Comparison of ENCODE assay signal across 13 mouse cellular contexts in the genomic region with DNA sequence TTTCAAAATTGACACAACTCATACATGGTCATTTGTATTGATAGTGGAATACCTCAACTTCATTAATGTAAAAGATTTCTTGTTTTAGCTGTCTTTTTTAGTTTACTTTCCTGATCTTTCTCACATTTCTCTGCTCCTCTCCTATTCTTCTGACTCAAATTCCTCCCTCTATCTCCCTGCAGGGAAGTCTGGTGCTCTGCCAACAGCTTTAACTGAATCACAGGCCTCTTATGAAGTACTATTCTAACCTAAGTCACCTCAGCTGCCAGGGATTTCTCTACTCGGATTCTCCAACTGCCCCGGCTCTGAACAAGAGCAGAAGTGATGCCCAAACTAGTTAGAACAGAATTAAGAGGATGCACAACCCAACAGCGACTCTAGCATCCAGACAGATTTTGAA.
"Had no signal": no experiment of that assay in that cellular context is flagged by ENCODE, and none has a peak within 500 bp of the region (broad histone marks: within the 10 kb centered on the region; RNA-seq: fewer than 3 reads in every experiment).

No protein-coding gene starts in this region.

- H3K9ac ChIP-seq: limb, embryonic 13.5 days; liver, embryonic 15.5 days; lung, embryonic 15.5 days; midbrain, embryonic 12.5 days had no signal

- DNase-seq: kidney, adult 18-20 months; kidney, postnatal 10 days; kidney, postnatal 4 days; lung, postnatal 14 days; thymus, adult 18-20 months; thymus, postnatal 14 days had no signal

- H3K27ac ChIP-seq: layer of hippocampus, adult 2 months; limb, embryonic 13.5 days; liver, embryonic 15.5 days; lung, embryonic 15.5 days; midbrain, embryonic 12.5 days; stomach, postnatal 0 days had no signal

- H3K27me3 ChIP-seq: limb, embryonic 13.5 days; liver, embryonic 15.5 days; lung, embryonic 15.5 days; midbrain, embryonic 12.5 days had no signal

- H3K36me3 ChIP-seq: limb, embryonic 13.5 days; liver, embryonic 15.5 days; lung, embryonic 15.5 days; midbrain, embryonic 12.5 days had no signal

- H3K4me2 ChIP-seq: limb, embryonic 13.5 days; liver, embryonic 11.5 days; liver, embryonic 15.5 days; lung, embryonic 15.5 days; midbrain, embryonic 12.5 days had no signal

- H3K4me1 ChIP-seq: limb, embryonic 13.5 days; liver, embryonic 15.5 days; lung, embryonic 15.5 days; midbrain, embryonic 12.5 days had no signal

- H3K9me3 ChIP-seq: limb, embryonic 13.5 days; liver, embryonic 15.5 days; lung, embryonic 15.5 days; midbrain, embryonic 12.5 days had no signal

- H3K4me3 ChIP-seq: layer of hippocampus, adult 2 months; limb, embryonic 13.5 days; liver, embryonic 15.5 days; lung, embryonic 15.5 days; midbrain, embryonic 12.5 days had no signal
